In genomic region chr4:155219271-155220212, GRCm38 (mm10) we compare ENCODE assay signal across 9 mouse cellular contexts. TPM values are rescaled to one million over a fixed set of nuclear protein-coding genes. Genes with fewer than 3 reads are reported as not detected.
DNase-seq lines count a peak whose midpoint lies in the region; ATAC-seq and TF ChIP-seq lines count a peak whose summit lies in the region.
"Had no signal": no experiment of that assay in that cellular context is flagged by ENCODE, and none has a peak within 500 bp of the region (broad histone marks: within the 10 kb centered on the region; RNA-seq: fewer than 3 reads in every experiment).

No protein-coding gene starts in this region.

- no peaks in the 10 kb centered on the region for H3K36me3 ChIP-seq in heart, embryonic 10.5 days
- H3K36me3 ChIP-seq in CH12.LX (replicated peaks in 1 of 2; ENCODE audit: control insufficient read depth in 1 of 2, insufficient read depth in 1 of 2, low read length in 1 of 2): peaks cover 2 to 37% of the 10 kb centered on the region in 2 experiments
- no peaks in the 10 kb centered on the region for H3K36me3 ChIP-seq in heart, embryonic 15.5 days
- peaks cover 32% of the 10 kb centered on the region for H3K36me3 ChIP-seq in midbrain, embryonic 10.5 days

- dilution Hi-C loops in CH12.LX (cut with MboI; ENCODE audit: extremely low pct_ligation_motif_present, extremely low pct_unique_long_range_greater_than_20kb, low sequenced_read_pairs): no loop called here

- WGBS in heart, embryonic 10.5 days: 51% methylated on average over 12 of the region's 12 CpGs
- WGBS in heart, embryonic 15.5 days: 39% methylated on average over 12 of the region's 12 CpGs
- WGBS in midbrain, embryonic 10.5 days: 74% methylated on average over 12 of the region's 12 CpGs

- H3K9ac ChIP-seq in CH12.LX (ENCODE audit: insufficient read depth, low read depth): peak overlapping the region; percentile 35
- peak overlapping the region; percentile 98 for H3K9ac ChIP-seq in heart, embryonic 15.5 days

- peaks cover 90% of the 10 kb centered on the region for H3K4me1 ChIP-seq in heart, embryonic 10.5 days
- H3K4me1 ChIP-seq in CH12.LX (ENCODE audit: control insufficient read depth in 1 of 2, insufficient read depth in 2 of 2): peaks cover 36 to 62% of the 10 kb centered on the region in 2 experiments
- peaks cover 71% of the 10 kb centered on the region for H3K4me1 ChIP-seq in heart, embryonic 15.5 days (replicated peaks)
- H3K4me1 ChIP-seq in midbrain, embryonic 10.5 days: peaks cover 88% of the 10 kb centered on the region

- H3K27me3 ChIP-seq in heart, embryonic 10.5 days (ENCODE audit: insufficient read depth, poor library complexity, severe bottlenecking): no peaks in the 10 kb centered on the region
- peaks cover 12% of the 10 kb centered on the region for H3K27me3 ChIP-seq in CH12.LX (replicated peaks)
- H3K27me3 ChIP-seq in heart, embryonic 15.5 days: no peaks in the 10 kb centered on the region
- H3K27me3 ChIP-seq in midbrain, embryonic 10.5 days (ENCODE audit: low read depth, poor library complexity, severe bottlenecking): no peaks in the 10 kb centered on the region
- H3K27me3 ChIP-seq: Patski had no signal

- in situ Hi-C loops in CH12.LX (cut with MboI; ENCODE audit: low pct_ligation_motif_present, low pct_unique_long_range_greater_than_20kb, low sequenced_read_pairs): no loop called here

- no peak for TF ChIP-seq CTCF in CH12.LX (conservative IDR thresholded peaks at IDR 0.05 in 1 of 2, IDR thresholded peaks at IDR 0.05 in 1 of 2; ENCODE audit: low read depth in 2 of 2, low read length in 2 of 2)

- peak overlapping the region; percentile 81 for H3K4me2 ChIP-seq in CH12.LX (ENCODE audit: insufficient read depth, low read depth, poor library complexity, severe bottlenecking)
- H3K4me2 ChIP-seq in heart, embryonic 15.5 days: peak overlapping the region; percentile 89

- H3K9me3 ChIP-seq in heart, embryonic 10.5 days: no peaks in the 10 kb centered on the region
- no peaks in the 10 kb centered on the region for H3K9me3 ChIP-seq in CH12.LX (replicated peaks; ENCODE audit: low read length)
- no peaks in the 10 kb centered on the region for H3K9me3 ChIP-seq in heart, embryonic 15.5 days (replicated peaks)
- H3K9me3 ChIP-seq in midbrain, embryonic 10.5 days (replicated peaks): no peaks in the 10 kb centered on the region

- TF ChIP-seq POLR2A in CH12.LX (IDR thresholded peaks at IDR 0.05; ENCODE audit: low read depth, low read length): no peak

- ATAC-seq in heart, embryonic 15.5 days (replicated peaks; ENCODE audit: insufficient number of reproducible peaks, insufficient read depth, low FRiP score, low read depth): no peak
- ATAC-seq in activated CD4-positive, CD25-positive, alpha-beta regulatory T cell, adult 4 months: no peak
- ATAC-seq: Patski had no signal

- TF ChIP-seq RAD21 in CH12.LX (IDR thresholded peaks at IDR 0.05; ENCODE audit: low read depth, low read length): no peak

- H3K27ac ChIP-seq in heart, embryonic 10.5 days: peak overlapping the region; percentile 32
- H3K27ac ChIP-seq in CH12.LX (ENCODE audit: insufficient read depth, low read depth): peak overlapping the region; percentile 5; the same call in 1 of the 2 replicates
- peak overlapping the region; percentile 81 for H3K27ac ChIP-seq in heart, embryonic 15.5 days
- H3K27ac ChIP-seq in midbrain, embryonic 10.5 days (replicated peaks): peak overlapping the region; percentile 94

- intact Hi-C loops in heart, postnatal 14 days (cut with DNase I): loop anchor here (2.0 to 5.0 kb wide), 3 partner anchors 29 to 87 kb away; partner anchors contain the start of gene Faap20

- H3K4me3 ChIP-seq in heart, embryonic 10.5 days: peak overlapping the region; percentile 97
- peak overlapping the region; percentile 80 to 92 (median 84) for H3K4me3 ChIP-seq in CH12.LX (replicated peaks in 1 of 3; ENCODE audit: low read depth in 2 of 3, low read length in 2 of 3, poor library complexity in 1 of 3)
- H3K4me3 ChIP-seq in heart, embryonic 15.5 days: peak overlapping the region; percentile 91
- peak overlapping the region; percentile 98 for H3K4me3 ChIP-seq in midbrain, embryonic 10.5 days

- H3K79me2 ChIP-seq in CH12.LX (replicated peaks; ENCODE audit: control insufficient read depth, extremely low read depth, insufficient read depth, poor library complexity, severe bottlenecking): peaks cover 77% of the 10 kb centered on the region

- TF ChIP-seq EP300 in CH12.LX (IDR thresholded peaks at IDR 0.05; ENCODE audit: low read length): no peak

- no peak for DNase-seq in heart, embryonic 10.5 days (ENCODE audit: low spot score)
- DNase-seq in heart, postnatal 14 days: no peak
- no peak for DNase-seq in CH12.LX (ENCODE audit: extremely low read depth)
- DNase-seq in midbrain, embryonic 10.5 days (ENCODE audit: low spot score): no peak
- DNase-seq in layer of hippocampus, postnatal 25 days (ENCODE audit: extremely low spot score in 1 of 2, low spot score in 1 of 2): no peak
- no peak for DNase-seq in cerebellum, adult 8-10 months

TF ChIP-seq in CH12.LX, 34 proteins besides CTCF, POLR2A, EP300 and RAD21:
- TF ChIP-seq BHLHE40 (IDR thresholded peaks at IDR 0.05; ENCODE audit: low read depth, low read length) (peak; percentile 62; the same call in 1 of the 2 replicates), CHD2 (IDR thresholded peaks at IDR 0.05; ENCODE audit: low read length) (no peak), MEF2A (IDR thresholded peaks at IDR 0.05; ENCODE audit: borderline replicate concordance, low read depth, low read length) (no peak), ELF1 (IDR thresholded peaks at IDR 0.05; ENCODE audit: low read depth, low read length) (no peak), TCF12 (IDR thresholded peaks at IDR 0.05; ENCODE audit: low read depth, low read length) (no peak), JUN (IDR thresholded peaks at IDR 0.05; ENCODE audit: insufficient read depth, low read depth, low read length) (no peak), UBTF (IDR thresholded peaks at IDR 0.05; ENCODE audit: low read depth, low read length) (peak; percentile 25; the same call in 1 of the 2 replicates), MAZ (IDR thresholded peaks at IDR 0.05; ENCODE audit: low read depth, low read length) (no peak)

RNA-seq across cellular contexts. Expression of gene Ski, which starts 2.9 kb away (rescaled TPM):
- 7.5 and 11.3 TPM in 2 replicates for polyA plus RNA-seq in heart, embryonic 10.5 days (2016; fragmentation: Nextera tagmentation; extraction: Ambion mirVana)
- total RNA-seq in heart, postnatal 14 days (2021): 10 to 100 TPM; 65.0 to 65.3 TPM
- total RNA-seq in CH12.LX (2012; rRNA removed): 9.9 and 10.1 TPM in 2 replicates
- 3.3 and 4.1 TPM in 2 replicates for total RNA-seq in CH12.LX (2014; rRNA removed)
- 14.1 and 17.9 TPM in 2 replicates for polyA plus RNA-seq in CH12.LX (2012; ENCODE audit: insufficient read length, low read depth)
- polyA plus RNA-seq in heart, embryonic 15.5 days (2015; fragmentation: Nextera tagmentation; extraction: Ambion mirVana): 11.0 and 13.6 TPM in 2 replicates
- 8.9 and 10.1 TPM in 2 replicates for polyA plus RNA-seq in midbrain, embryonic 10.5 days (2016; fragmentation: Nextera tagmentation; extraction: Ambion mirVana)
- 100 to 1,000 TPM; 119 to 129 TPM for total RNA-seq in layer of hippocampus, postnatal 25 days (2021)
- 10 to 100 TPM; 24.7 to 25.0 TPM for polyA plus RNA-seq in activated CD4-positive, CD25-positive, alpha-beta regulatory T cell, adult 4 months (2017; shearing (Covaris generic))

RNA-seq across cellular contexts. Expression of gene Faap20, which starts 30.1 kb away (rescaled TPM):
- 77.0 and 87.4 TPM in 2 replicates for polyA plus RNA-seq in heart, embryonic 10.5 days (2016; fragmentation: Nextera tagmentation; extraction: Ambion mirVana)
- total RNA-seq in heart, postnatal 14 days (2021): 10 to 100 TPM; 19.0 to 19.6 TPM
- total RNA-seq in CH12.LX (2012; rRNA removed) (42.1 and 45.0 TPM in 2 replicates), CH12.LX (2014; rRNA removed) (24.1 and 31.0 TPM in 2 replicates)
- 35.7 and 36.4 TPM in 2 replicates for polyA plus RNA-seq in CH12.LX (2012; ENCODE audit: insufficient read length, low read depth)
- polyA plus RNA-seq in heart, embryonic 15.5 days (2015; fragmentation: Nextera tagmentation; extraction: Ambion mirVana): 64.7 and 67.7 TPM in 2 replicates
- 118 and 120 TPM in 2 replicates for polyA plus RNA-seq in midbrain, embryonic 10.5 days (2016; fragmentation: Nextera tagmentation; extraction: Ambion mirVana)
- total RNA-seq in layer of hippocampus, postnatal 25 days (2021): 10 to 100 TPM; 29.2 to 36.6 TPM
- 10 to 100 TPM; 45.1 to 54.9 TPM for polyA plus RNA-seq in activated CD4-positive, CD25-positive, alpha-beta regulatory T cell, adult 4 months (2017; shearing (Covaris generic))

Comparison
In these comparisons a context has a peak if more than half of its experiments do, and no peak if none do; other contexts are left out.
1. H3K27ac ChIP-seq: peak in every context shown above with its lines; median percentile 94 in midbrain, embryonic 10.5 days; 81 in heart, embryonic 15.5 days; 32 in heart, embryonic 10.5 days; 5 in CH12.LX.